Mouse (Mus musculus) brain, embryonic 18.5 days (tissue): Measurements from ENCODE around the gene Pcnp.
"Not testable (repeated sequence)": the region's sequence is repeated elsewhere in the genome, so short reads cannot be mapped to it uniquely, and the experiment has no call there.

Experiments
- DNase-seq: peaks from one replicate; pipeline ENCODE4 v3.0.0-alpha.2; 2012; ENCODE audit warnings: low read depth, low spot score

The Pcnp gene

GRCm38 (mm10) chr16:55967221-55967620, 62.3 kb downstream of the Pcnp start:
- no peak for DNase-seq

- DNase-seq: peak; percentile 94
Measured at GRCm38 (mm10) chr16:55966212-55966871, 63.2 kb downstream of the Pcnp start, which contains the start of gene Rpl24. Gene Rpl24, plus strand, starts transcription at chr16:55966275.

GRCm38 (mm10) chr16:55964126-55964949, 65.2 kb downstream of the Pcnp start:
- DNase-seq: no peak

DNA sequence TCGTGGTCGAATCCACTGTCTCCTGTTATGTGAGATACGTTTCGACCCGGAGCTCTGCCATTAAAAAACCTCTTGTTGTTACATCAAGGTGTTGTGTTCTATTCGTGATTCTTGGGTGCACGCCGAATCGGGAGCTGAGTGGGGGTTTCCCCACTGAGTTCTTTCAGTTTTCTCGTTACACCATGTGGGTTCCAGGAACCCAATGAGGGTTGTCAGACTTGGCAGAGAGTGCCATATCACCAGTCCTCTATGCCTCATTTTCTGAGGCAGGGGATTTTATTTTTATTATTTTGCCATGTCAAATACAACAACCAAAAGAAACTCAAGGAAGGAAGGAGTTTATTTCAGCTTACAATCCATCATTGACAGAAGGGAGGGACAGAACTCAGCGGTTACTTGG, 66.5 kb downstream of the Pcnp start:
- not testable (repeated sequence) for DNase-seq
